Mouse (Mus musculus): ENCODE measurements around the gene Zc3h7b. TPM values are rescaled to one million over a fixed set of nuclear protein-coding genes. Genes with fewer than 3 reads are reported as not detected.

The Zc3h7b gene
- total and polyA plus RNA-seq, 3 experiments, result 18.2 to 108 (median 41.5) TPM

DNA sequence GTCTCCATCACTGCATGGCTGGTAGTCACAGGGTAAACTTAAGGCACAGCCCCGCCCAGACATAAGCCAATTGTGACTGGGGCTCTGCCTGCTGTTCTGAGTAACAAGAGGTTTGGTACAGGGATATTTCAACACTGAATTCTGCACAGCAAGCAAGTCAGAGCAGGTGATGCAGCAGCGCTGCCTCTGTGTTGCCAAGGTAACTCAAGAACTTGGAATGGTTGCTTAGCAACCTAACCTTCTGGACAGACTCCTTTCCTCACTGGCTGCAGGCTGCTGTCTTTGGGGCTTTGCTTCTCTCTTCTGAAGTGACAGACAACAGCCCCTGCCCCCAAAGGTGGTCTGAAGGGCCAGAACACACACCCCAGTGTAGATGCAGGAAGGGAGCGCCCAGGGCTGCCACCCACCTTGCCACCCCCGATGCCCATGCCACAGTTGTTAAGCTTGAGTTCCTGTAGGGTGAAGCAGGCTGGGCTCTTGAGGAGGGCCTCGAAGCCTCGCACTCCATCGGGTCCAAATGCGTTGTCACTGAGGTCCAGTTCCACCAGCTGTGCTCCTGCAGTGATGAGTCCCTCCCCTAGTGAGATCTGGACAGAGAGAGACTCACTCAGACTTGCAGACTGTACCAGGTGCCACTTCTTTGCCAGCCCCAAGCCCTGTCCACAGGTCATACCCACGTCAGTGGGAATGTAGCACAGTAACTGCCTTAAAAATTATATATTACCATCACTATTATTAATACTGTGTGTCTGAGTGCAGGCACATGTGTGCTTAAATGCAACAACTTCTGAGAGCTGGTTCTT lies 26.3 kb upstream of the Zc3h7b start:
- no peak overlapping the region for H3K27ac ChIP-seq (ENCODE audit: control insufficient read depth, low read depth, low read length)
- TF ChIP-seq EP300 (IDR thresholded peaks at IDR 0.05; ENCODE audit: low read depth in 1 of 2, low read length in 2 of 2) (no peak), POLR2A (IDR thresholded peaks at IDR 0.05; ENCODE audit: control insufficient read depth in 1 of 2, insufficient read depth in 1 of 2, low read depth in 1 of 2, low read length in 2 of 2, poor library complexity in 1 of 2) (no peak; a peak in 1 of 4 replicates), MAFK (IDR thresholded peaks at IDR 0.05; ENCODE audit: borderline replicate concordance, low read depth, low read length) (no peak), MEF2A (IDR thresholded peaks at IDR 0.05; ENCODE audit: extremely low read depth, insufficient replicate concordance, low read depth, low read length, poor library complexity, severe bottlenecking) (no peak), TCF12 (IDR thresholded peaks at IDR 0.05; ENCODE audit: low read depth, low read length) (no peak), CHD2 (IDR thresholded peaks at IDR 0.05; ENCODE audit: low read length) (no peak), KAT2A (conservative IDR thresholded peaks at IDR 0.05; ENCODE audit: low read depth, low read length) (no peak), GATA1 (IDR thresholded peaks at IDR 0.05; ENCODE audit: low read depth, low read length) (no peak), NRF1 (IDR thresholded peaks at IDR 0.05; ENCODE audit: insufficient read depth, low read depth, low read length, poor library complexity, severe bottlenecking) (no peak), MAZ (IDR thresholded peaks at IDR 0.05; ENCODE audit: low read depth, low read length) (no peak), UBTF (IDR thresholded peaks at IDR 0.05; ENCODE audit: borderline replicate concordance, insufficient read depth, low read depth, low read length) (no peak), MYB (IDR thresholded peaks at IDR 0.05; ENCODE audit: low read depth, low read length) (no peak), BHLHE40 (IDR thresholded peaks at IDR 0.05; ENCODE audit: borderline replicate concordance, low read depth, low read length) (no peak), E2F4 (IDR thresholded peaks at IDR 0.05; ENCODE audit: borderline replicate concordance, low read depth, low read length) (no peak), TBP (IDR thresholded peaks at IDR 0.05; ENCODE audit: low read depth, low read length) (no peak), MAX (IDR thresholded peaks at IDR 0.05; ENCODE audit: low read length) (no peak), RCOR1 (IDR thresholded peaks at IDR 0.05; ENCODE audit: low read depth, low read length) (no peak), ZKSCAN1 (IDR thresholded peaks at IDR 0.05; ENCODE audit: low read depth, low read length) (no peak), TAL1 (IDR thresholded peaks at IDR 0.05; ENCODE audit: low read length) (no peak), USF1 (IDR thresholded peaks at IDR 0.05; ENCODE audit: low read depth, low read length) (no peak)
- H3K4me3 ChIP-seq (ENCODE audit: control insufficient read depth in 1 of 2, insufficient read depth in 1 of 2, low read depth in 2 of 2, low read length in 2 of 2), result no peak overlapping the region
- no peak overlapping the region for H3K9ac ChIP-seq (ENCODE audit: control insufficient read depth, low read depth, low read length, poor library complexity, severe bottlenecking)
- no peaks in the 10 kb centered on the region for H3K27me3 ChIP-seq (ENCODE audit: control insufficient read depth in 1 of 2, insufficient read depth in 2 of 2, low read length in 2 of 2)
- H3K79me2 ChIP-seq (ENCODE audit: control insufficient read depth, insufficient read depth, low read length, poor library complexity), result no peaks in the 10 kb centered on the region; the same call in 1 of the 2 replicates
- H3K9me3 ChIP-seq (replicated peaks; ENCODE audit: insufficient read depth, low read length), result no peaks in the 10 kb centered on the region
- H3K4me1 ChIP-seq (ENCODE audit: control insufficient read depth in 1 of 2, insufficient read depth in 2 of 2, low read length in 2 of 2), result no peaks in the 10 kb centered on the region
- no peak for DNase-seq (ENCODE audit: low read depth, low spot score)
- peaks cover 0 to 54% of the 10 kb centered on the region in 2 experiments; a peak in 2 of 4 replicates for H3K36me3 ChIP-seq (ENCODE audit: control insufficient read depth in 1 of 2, insufficient read depth in 2 of 2, low read length in 2 of 2)
